ENCODE assay signal across 8 mouse cellular contexts in the genomic region with DNA sequence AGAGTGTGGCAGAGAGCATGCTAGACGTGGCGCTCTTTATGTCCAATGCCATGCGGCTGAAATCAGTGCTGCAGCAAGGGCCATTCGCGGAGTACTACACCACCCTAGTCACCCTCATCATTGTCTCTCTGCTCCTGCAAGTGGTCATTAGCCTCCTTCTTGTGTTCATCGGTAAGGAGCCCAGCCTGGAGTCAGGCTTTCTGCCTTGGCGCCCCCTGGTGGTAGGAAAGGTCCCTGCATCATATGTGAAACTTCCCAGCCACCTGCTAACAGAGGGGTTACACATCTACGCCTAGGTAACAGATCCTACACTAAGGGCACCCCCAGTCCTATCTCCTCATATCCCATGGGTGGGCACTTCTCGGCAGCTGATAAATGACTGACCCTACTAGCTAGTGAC.
A peak's percentile ranks its signal among the peaks of the same experiment; 100 is the strongest.
DNase-seq lines count a peak whose midpoint lies in the region; ATAC-seq and TF ChIP-seq lines count a peak whose summit lies in the region.

No protein-coding gene starts in this region.

- H3K36me3 ChIP-seq in kidney, adult 2 months (ENCODE audit: control insufficient read depth, insufficient read depth, low read length) = no peaks in the 10 kb centered on the region
- no peaks in the 10 kb centered on the region for H3K36me3 ChIP-seq in liver, embryonic 12.5 days

- no peak overlapping the region for H3K27ac ChIP-seq in kidney, adult 2 months (ENCODE audit: insufficient read depth, low read depth, low read length)
- H3K27ac ChIP-seq in liver, embryonic 12.5 days = no peak overlapping the region
- no peak overlapping the region for H3K27ac ChIP-seq in olfactory bulb, adult 2 months (ENCODE audit: insufficient read depth, low read depth, low read length)

- peak; percentile 24; the same call in 1 of the 2 replicates for ATAC-seq in liver, embryonic 12.5 days

- H3K27me3 ChIP-seq in kidney, adult 2 months (replicated peaks; ENCODE audit: control insufficient read depth, insufficient read depth, low read length) = no peaks in the 10 kb centered on the region
- peaks cover 21% of the 10 kb centered on the region for H3K27me3 ChIP-seq in liver, embryonic 12.5 days (replicated peaks)

- TF ChIP-seq POLR2A in kidney, adult 2 months (IDR thresholded peaks at IDR 0.05; ENCODE audit: low read depth, low read length) = no peak
- TF ChIP-seq POLR2A in olfactory bulb, adult 2 months (IDR thresholded peaks at IDR 0.05; ENCODE audit: insufficient read depth, low read depth, low read length) = no peak

- no peak overlapping the region for H3K9ac ChIP-seq in liver, embryonic 12.5 days

- WGBS in kidney, adult 2 months = 26% methylated on average over 9 of the region's 9 CpGs
- 23% methylated on average over 9 of the region's 9 CpGs for WGBS in liver, embryonic 12.5 days (ENCODE audit: insufficient replicate concordance)
- 33% methylated on average over 9 of the region's 9 CpGs for WGBS in olfactory bulb, adult 2 months

- 0 out of 2 replicates have a peak overlapping the region, but pooled peaks have one; percentile 8 for H3K4me2 ChIP-seq in liver, embryonic 12.5 days

- no peaks in the 10 kb centered on the region for H3K9me3 ChIP-seq in liver, embryonic 12.5 days (replicated peaks)

- DNase-seq in 3T3-L1 (ENCODE audit: low read depth, low spot score) (peak; percentile 84), NIH3T3 (ENCODE audit: low read depth) (peak; percentile 83)
- peak; percentile 56 for DNase-seq in cerebellum, adult 9-11 months
- DNase-seq in gastrocnemius, adult 18-20 months (ENCODE audit: low spot score) = peak; percentile 78
- DNase-seq in kidney, adult 2 months = peak; percentile 78
- DNase-seq in thymus, postnatal 10 days (ENCODE audit: low spot score in 2 of 2) = peak; percentile 72 to 89

- TF ChIP-seq CTCF in kidney, adult 2 months (conservative IDR thresholded peaks at IDR 0.05; ENCODE audit: insufficient read depth, insufficient read length, low read depth, low read length) = peak; percentile 93
- peak; percentile 86 for TF ChIP-seq CTCF in olfactory bulb, adult 2 months (IDR thresholded peaks at IDR 0.05; ENCODE audit: insufficient read depth, low read depth, low read length)

- H3K4me1 ChIP-seq in kidney, adult 2 months (ENCODE audit: control insufficient read depth, insufficient read depth, low read length) = no peaks in the 10 kb centered on the region
- H3K4me1 ChIP-seq in liver, embryonic 12.5 days = peaks cover 36% of the 10 kb centered on the region
- H3K4me1 ChIP-seq in olfactory bulb, adult 2 months (ENCODE audit: control insufficient read depth, insufficient read depth, low read length) = 0 out of 2 replicates have a peak, but pooled peaks cover 5% of the 10 kb centered on the region

- H3K4me3 ChIP-seq in kidney, adult 2 months (ENCODE audit: insufficient read depth, low read depth, low read length) = no peak overlapping the region
- H3K4me3 ChIP-seq in liver, embryonic 12.5 days = no peak overlapping the region
- no peak overlapping the region for H3K4me3 ChIP-seq in olfactory bulb, adult 2 months (ENCODE audit: insufficient read depth, low read depth, low read length)
